Mouse (Mus musculus) c-Kit-positive CD71-negative TER-119-negative erythroid progenitor cells, embryonic 14.5 days (primary cell): ENCODE measurements around the gene Gm21915.

Experiments
- DNase-seq: peaks from one replicate; pipeline ENCODE4 v3.0.0-alpha.2; 2013; ENCODE audit warnings: low read depth

Gene Gm21915

GRCm38 (mm10) chr9:40670313-40670712 lies at the start of gene Gm21915:
Gene Gm21915 (plus strand): TSS chr9:40670613.
- DNase-seq: no peak

- DNase-seq: no peak
Observed at GRCm38 (mm10) chr9:40622265-40622664, 48.1 kb upstream of the Gm21915 start.

DNA sequence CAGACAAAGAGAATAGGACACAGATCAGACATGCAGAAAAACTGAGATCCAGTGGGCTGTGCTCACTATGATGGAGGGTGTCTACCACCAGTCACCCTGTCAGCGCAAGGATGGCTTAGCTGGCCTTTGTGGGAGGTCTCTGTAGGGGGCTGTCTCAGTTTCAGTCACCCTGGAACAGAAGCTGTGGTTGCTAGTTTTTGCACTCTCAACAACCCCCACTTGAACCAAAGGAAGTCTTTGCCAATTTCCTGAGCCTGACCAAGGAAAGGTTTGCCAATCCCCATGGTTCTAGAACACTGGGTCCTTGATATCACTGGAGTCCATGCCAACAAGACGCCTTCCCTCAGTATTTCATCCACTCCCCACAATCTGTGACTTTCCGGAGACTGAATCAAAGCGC lies 47.6 kb upstream of the Gm21915 start:
- DNase-seq: no peak

- no peak for DNase-seq
Observed at GRCm38 (mm10) chr9:40625341-40625740, 45.1 kb upstream of the Gm21915 start.

DNA sequence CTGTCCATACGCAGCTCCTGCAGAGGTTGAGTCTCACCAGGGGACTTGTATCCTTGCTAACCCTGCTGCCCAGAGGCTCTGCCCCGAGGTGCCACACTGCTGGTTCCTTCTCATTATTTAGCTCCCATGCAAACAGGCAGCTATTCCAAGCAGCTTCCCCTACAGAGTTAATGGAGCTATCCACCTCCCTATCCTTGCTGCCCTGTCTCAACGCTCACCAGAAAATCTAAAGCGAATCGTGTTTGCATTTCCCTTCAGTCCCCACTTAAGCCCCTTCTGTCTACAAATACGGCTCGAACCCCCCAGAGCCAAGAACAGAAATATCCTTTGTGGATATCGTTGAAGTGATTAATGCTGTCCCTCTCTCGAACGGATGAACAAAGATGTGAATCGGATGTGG lies 43.8 kb upstream of the Gm21915 start:
- no peak for DNase-seq

DNA sequence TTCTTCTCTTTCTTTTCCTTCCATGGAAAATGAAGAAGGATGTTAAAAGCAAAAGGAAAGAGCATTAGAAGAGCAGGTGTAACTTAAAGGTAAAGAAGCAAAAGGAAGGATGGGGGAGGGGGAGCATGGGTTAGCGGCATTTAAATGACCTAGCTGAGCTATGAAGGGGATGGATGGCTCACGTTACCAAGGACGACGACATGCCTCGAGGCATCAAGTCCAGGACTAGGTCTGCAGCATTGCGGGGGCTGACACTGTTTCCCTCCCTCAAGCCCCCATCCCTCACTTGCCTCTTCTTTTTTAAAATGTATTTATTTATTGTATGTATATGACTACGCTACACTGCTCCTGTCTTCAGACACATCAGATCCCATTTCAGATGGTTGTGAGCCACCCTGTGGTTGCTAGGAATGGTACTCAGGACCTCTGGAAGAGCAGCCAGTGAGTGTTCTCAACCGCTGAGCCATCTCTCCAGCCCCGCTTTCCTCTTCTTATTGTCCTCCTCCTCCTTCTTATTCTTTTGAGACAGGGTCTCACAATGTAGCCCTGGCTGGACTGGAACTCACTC lies 43.2 kb upstream of the Gm21915 start:
- DNase-seq: no peak

DNA sequence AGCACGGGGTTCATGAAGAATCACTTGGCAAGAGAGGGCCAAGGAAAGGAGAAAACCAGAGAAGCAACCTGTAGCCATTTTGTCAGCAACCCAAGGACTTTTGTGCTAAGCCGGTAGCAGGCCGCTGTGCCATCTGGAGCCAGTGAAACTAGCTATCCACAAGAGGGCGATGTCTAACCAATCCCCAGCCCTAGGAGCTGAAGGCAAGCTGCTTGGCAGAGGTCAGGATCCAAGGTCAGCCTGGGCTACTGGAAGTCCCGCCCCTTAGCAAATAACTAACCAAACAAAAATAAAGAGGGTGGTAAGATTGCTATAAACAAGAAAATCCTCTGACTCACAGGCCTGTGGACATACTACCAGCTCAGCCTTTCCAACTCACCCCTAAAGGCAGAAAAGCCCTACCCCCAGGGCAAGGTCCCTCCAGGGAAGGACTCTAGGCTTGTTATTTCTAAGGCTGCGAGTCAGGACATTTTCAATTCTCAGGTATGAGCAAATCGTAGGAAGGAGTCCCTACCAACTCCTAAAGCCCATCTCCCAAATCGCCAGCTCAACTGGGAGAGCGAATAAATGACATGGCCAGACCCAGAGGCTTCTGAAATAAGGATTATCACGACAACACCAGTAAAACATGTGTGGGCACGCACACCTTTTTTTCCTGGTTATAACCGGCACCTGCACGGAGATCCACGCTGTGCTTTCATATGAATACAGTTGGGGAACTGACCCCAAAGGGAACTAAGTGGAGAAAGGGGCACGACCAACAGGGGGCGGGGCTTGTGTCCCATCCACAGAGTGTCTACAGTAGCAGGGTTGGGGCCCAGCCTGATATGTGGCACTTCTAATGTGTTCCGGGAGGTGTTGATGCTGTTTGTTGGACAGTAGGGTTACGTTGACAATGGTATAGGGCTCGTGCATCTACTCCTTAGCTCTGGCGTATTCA lies 42.0 kb upstream of the Gm21915 start:
- DNase-seq: no peak

GRCm38 (mm10) chr9:40629441-40629840 lies 41.0 kb upstream of the Gm21915 start:
- DNase-seq: no peak

- no peak for DNase-seq
Observed at GRCm38 (mm10) chr9:40631101-40631500, 39.3 kb upstream of the Gm21915 start.

DNA sequence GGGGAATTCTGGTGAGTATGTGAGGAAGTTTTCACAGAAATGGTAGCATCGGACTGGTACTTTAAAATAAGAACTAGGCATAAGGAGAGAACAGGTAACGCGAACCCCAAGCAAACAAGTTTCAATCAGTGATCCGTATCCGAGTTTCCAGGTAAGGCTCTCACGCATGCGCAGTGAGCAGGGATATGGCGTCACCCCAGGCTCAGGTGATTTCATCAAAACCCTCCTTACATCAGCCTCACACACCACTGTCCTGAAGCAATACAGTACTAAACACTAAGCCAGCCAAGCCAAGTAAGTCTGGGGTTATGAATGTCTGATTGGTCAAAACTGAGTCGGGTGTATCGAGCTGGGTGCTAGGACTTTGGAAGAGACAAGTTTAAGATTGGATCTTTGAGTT lies 38.9 kb upstream of the Gm21915 start:
- DNase-seq: no peak

DNA sequence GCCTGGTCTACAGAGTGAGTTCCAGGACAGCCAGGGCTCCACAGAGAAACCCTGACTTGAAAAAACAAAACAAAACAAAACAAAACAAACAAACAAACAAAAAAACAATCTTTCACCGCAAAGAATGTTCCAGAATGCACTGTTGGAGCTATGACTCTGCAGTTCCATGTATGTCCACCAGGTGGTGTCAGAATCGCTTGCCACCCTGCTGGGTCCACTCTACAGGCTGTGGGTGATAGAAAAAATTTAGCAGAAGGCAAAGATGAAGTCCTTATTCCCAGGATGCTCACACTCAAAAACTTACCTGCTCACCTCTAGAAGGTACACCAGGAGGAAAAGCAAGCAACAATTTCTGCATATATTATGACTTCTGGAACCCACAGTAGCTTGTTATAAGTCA lies 34.4 kb upstream of the Gm21915 start:
- DNase-seq: no peak

DNA sequence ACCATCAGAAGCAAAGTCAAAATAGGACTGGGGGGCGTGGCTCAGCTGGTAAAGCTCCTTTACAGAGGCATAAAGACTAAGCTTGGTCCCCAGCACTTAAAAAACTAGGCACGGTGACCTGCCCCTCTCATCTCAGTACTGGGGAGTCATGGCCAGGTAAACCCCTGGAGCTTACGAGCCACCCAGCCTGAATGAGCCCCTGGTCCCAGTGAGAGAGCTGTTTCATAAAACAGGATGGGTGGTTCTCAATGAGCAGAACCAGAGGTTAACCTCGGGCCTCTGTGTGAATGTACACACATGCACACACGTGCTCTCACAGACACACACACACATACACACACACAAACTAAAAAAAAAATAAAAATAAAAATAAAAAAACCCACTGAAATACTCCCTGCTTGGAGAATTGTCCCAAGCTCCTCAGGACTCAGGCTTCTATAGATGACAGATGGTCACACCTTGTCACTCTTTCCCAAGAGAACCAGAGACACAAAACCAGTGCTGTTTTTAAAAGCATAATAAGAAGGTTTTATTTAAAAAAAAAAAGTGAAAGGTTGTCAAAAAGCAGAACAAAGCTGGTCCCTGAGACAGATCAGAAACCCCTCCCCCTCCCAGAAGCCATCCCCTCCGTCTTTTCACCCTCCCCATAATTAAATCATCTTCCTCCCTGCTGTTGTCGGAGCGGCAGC lies 32.6 kb upstream of the Gm21915 start:
- DNase-seq: no peak

- DNase-seq: no peak
Observed at GRCm38 (mm10) chr9:40638394-40639049, 31.9 kb upstream of the Gm21915 start.

- DNase-seq: no peak
Observed at GRCm38 (mm10) chr9:40639536-40640187, 30.8 kb upstream of the Gm21915 start.

GRCm38 (mm10) chr9:40641318-40641717 lies 29.1 kb upstream of the Gm21915 start:
- no peak for DNase-seq

GRCm38 (mm10) chr9:40642470-40643220 lies 27.8 kb upstream of the Gm21915 start:
- DNase-seq: no peak

DNA sequence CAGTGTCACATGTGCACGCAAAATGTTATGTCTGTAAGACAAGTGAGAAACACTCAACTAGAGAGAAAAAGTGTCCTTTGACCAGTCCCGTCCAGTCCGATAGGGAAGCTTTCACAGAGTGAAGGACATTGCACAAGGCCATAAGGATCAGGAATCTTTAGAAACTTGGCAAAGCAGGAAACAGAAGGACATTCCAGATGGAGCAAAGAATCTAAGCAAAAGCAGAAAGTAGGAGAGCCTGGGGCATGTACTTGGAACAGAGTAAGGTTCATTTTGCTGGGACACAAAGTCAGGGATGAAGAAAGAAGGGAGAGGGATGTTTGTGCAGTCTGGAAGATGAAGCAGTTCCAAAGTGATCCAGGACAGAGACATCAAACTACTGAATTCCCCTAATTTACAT lies 21.0 kb upstream of the Gm21915 start:
- no peak for DNase-seq

DNA sequence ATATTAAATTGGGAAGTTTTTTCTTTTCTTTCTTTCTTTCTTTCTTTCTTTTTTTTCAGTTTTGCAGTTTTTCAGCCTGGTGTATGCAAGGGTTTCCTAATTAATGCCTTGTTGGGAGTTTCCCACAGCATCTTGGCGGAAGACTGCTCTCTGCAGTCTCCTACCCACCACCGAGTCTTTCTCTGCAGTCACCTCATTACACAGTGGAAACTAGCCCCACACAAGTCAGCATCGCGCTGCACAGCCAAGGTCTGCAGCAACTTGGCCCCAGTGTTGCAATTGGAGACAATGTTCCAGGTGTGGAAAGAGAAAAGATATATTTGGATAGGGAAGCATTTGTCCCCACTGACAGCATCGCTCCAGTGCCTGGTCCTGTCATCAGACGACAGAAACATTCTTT lies 20.4 kb upstream of the Gm21915 start:
- no peak for DNase-seq

GRCm38 (mm10) chr9:40651239-40651859 lies 19.1 kb upstream of the Gm21915 start:
- no peak for DNase-seq

- no peak for DNase-seq
Observed at GRCm38 (mm10) chr9:40652757-40653156, 17.7 kb upstream of the Gm21915 start.
